Mouse (Mus musculus) hindbrain, postnatal 0 days (tissue): ENCODE results near the gene Tmem39b. TPM values are rescaled to one million over a fixed set of nuclear protein-coding genes. Genes with fewer than 3 reads are reported as not detected.

Source experiments
- ATAC-seq: fragments of 200-750 bp; cut with Nextera tagmentation; 2 replicates; pipeline ENCODE4 v1.8.0; 2017; ENCODE audit warnings: mild to moderate bottlenecking, moderate TSS enrichment, moderate library complexity
- DNase-seq: peaks from one replicate; pipeline ENCODE4 v3.0.0-alpha.2; 2015; ENCODE audit warnings: low spot score
- H3K27ac ChIP-seq: fragments of 300-500 bp; sonication (generic); 2 replicates; pipeline ENCODE4 v1.5.1; 2014; ENCODE audit warnings: mild to moderate bottlenecking
- H3K27me3 ChIP-seq: fragments of 300-500 bp; sonication (generic); 2 replicates; pipeline ENCODE4 v1.6.1; 2014; ENCODE audit warnings: low read length, mixed read lengths; ENCODE audit not compliant: insufficient read depth
- H3K36me3 ChIP-seq: fragments of 300-500 bp; sonication (generic); 2 replicates; pipeline ENCODE4 v1.6.1; 2014; ENCODE audit warnings: low read length, mixed read lengths; ENCODE audit not compliant: insufficient read depth
- H3K4me1 ChIP-seq: fragments of 300-500 bp; sonication (generic); 2 replicates; pipeline ENCODE4 v1.6.1; 2014; ENCODE audit warnings: antibody characterized with exemption, low read length, mixed read lengths; ENCODE audit not compliant: insufficient read depth
- H3K4me2 ChIP-seq: fragments of 300-500 bp; sonication (generic); 2 replicates; pipeline ENCODE4 v1.6.1; 2014; ENCODE audit warnings: low read depth, mild to moderate bottlenecking, low read length, moderate library complexity, mixed read lengths
- H3K4me3 ChIP-seq: fragments of 300-500 bp; sonication (generic); 2 replicates; pipeline ENCODE4 v1.5.1; 2014; ENCODE audit warnings: low read length
- H3K9ac ChIP-seq: fragments of 300-500 bp; sonication (generic); replicated peaks from 2 replicates; pipeline ENCODE4 v1.6.1; 2014; ENCODE audit warnings: mild to moderate bottlenecking, low read length, moderate library complexity, mixed read lengths
- H3K9me3 ChIP-seq: fragments of 300-500 bp; sonication (generic); 2 replicates; pipeline ENCODE4 v1.6.1; 2016; ENCODE audit warnings: low read length, mixed read lengths
- CTCF ChIP-seq: IDR thresholded peaks from 2 replicates; pipeline ENCODE4 v1.5.1; 2016; ENCODE audit warnings: antibody characterized with exemption, control low read depth, low read depth
- WGBS: fragments of 180-500 bp; shearing (Covaris S2); extraction: QIAGEN DNeasy Blood & Tissue Kit; methylation state at CpG from one replicate; pipeline ENCODE4 v1.1.7; 2014; 5-methylcytosine and 5-hydroxymethylcytosine counted together
- polyA plus RNA-seq: library from polyadenylated mRNA; unstranded; fragments of >200 nt; fragmentation: Nextera tagmentation; extraction: Ambion mirVana; gene quantifications from 2 replicates; pipeline ENCODE4 v1.2.1, GENCODE M21; 2015
- total RNA-seq: library from RNA; depleted of rRNA; stranded (reverse); fragments of >200 nt; gene quantifications from 2 replicates; pipeline ENCODE4 v1.2.3, GENCODE M21; 2014

The Tmem39b gene
- total and polyA plus RNA-seq, 2 experiments from 2014 or later = 12.1 to 25.2 TPM

DNA sequence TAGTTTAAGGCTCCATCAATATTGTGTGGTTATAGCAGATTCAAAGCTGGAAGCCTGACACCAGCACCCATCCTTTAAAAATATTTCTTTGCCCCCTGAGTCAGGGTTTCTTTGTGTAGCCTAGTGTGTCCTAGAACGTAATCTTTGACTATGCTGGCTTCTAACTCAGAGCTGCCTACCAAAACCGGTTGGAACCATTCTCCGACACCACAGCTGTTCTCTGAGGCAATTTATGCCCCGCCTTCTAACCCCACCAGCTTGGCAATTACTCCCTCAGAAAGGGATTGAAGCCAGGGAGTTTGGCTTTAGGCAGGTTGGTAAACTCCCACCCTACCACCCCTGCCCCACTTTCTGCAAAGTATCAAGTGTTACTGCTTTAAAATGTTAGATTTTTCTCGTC, 54.9 kb downstream of the Tmem39b start:
- Histone ChIP-seq H3K27ac (no peak overlapping the region), H3K27me3 (no peaks in the 10 kb centered on the region), H3K36me3 (peaks cover 30% of the 10 kb centered on the region), H3K9ac (no peak overlapping the region), H3K4me2 (peak overlapping the region; percentile 72; the same call in 1 of the 2 replicates), H3K4me3 (no peak overlapping the region), H3K9me3 (no peaks in the 10 kb centered on the region), H3K4me1 (peaks cover 15% of the 10 kb centered on the region)
- no peak for TF ChIP-seq CTCF
- peak; percentile 23 for DNase-seq
- WGBS = 44% methylated on average over 5 of the region's 5 CpGs
- ATAC-seq = no peak

DNA sequence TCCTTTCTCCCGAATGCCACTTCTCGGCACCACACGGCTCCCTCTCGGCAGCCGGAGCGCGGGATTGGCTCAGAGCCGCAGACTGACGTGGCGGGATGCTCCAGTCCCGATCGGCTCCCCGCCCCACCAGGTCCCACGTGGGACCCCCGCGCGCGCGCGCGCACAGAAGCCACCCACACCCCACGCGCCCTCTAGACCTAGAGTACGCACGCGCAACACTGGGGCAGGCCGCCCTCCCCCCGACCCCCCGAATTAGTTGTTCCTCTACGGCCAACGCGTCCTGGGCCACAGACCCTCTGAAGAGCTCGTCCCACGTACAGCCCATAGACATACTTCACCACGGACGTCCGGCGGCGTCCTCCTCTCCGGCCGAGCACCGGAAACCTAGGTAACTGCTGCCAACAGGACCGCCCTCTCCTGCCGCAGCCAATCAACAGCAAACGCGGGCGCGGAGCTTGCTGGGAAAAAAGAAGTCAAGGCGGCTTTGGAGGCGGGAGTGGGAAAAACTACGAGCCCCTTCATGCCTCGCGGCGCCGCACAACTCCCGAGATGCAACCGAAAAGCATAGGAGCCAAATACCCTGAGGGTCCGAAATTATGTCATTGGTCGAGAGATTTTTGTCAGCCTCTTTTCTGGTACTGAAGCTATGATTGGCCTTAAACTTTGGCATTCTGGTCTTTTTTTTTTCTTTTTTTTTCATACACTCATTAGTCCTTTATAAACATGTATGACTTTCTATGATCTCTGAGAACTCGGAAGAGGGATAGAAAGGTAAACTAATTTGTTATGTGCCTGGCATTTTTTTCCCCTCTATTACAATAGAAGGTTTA, 55.8 kb downstream of the Tmem39b start, which contains the start of gene Txlna:
TSS of gene Txlna (minus strand) at position 428 of the 830 bp plus-strand sequence.
- Histone ChIP-seq H3K4me1 (peaks cover 15% of the 10 kb centered on the region), H3K27me3 (no peaks in the 10 kb centered on the region), H3K27ac (peak within 1 kb of the TSS; percentile 91), H3K36me3 (peaks cover 31% of the 10 kb centered on the region), H3K9ac (peak within 1 kb of the TSS; percentile 76), H3K4me2 (peak within 1 kb of the TSS; percentile 72), H3K4me3 (peak within 1 kb of the TSS; percentile 64), H3K9me3 (no peaks in the 10 kb centered on the region)
- under 1% methylated on average over 60 of the region's 60 CpGs for WGBS
- DNase-seq = peak; percentile 99
- TF ChIP-seq CTCF = no peak
- peak; percentile 95 for ATAC-seq

DNA sequence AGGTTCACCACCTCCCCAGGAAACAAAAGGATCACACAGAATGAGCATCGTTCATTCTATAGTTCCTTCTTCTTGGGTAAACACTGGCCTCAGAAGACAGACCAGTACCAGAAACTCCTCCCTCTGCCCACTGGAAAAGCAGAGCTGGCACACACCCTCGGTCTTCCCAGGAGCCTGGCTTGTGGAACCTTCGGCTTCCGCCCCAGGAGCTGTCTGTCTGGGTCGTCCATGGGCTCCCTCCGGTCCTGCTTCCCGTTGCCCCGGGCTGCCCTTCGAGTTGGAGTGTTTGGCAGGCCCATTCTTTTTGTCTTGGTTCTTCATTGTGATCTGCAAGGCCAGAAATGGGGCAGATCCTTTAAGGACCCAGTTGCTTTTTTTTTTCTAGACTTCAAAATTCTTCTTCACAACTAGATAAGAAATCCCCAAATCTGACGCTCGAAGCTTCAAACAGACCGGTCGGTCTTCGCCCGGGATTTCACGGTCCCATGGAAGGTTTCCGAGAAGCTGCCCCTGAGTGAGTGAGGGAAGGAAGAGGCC, 56.5 kb downstream of the Tmem39b start:
- 3% methylated on average over 17 of the region's 17 CpGs for WGBS
- TF ChIP-seq CTCF = no peak
- Histone ChIP-seq H3K4me1 (peaks cover 15% of the 10 kb centered on the region), H3K4me3 (peak overlapping the region; percentile 64), H3K9me3 (no peaks in the 10 kb centered on the region), H3K4me2 (peak overlapping the region; percentile 72), H3K27me3 (no peaks in the 10 kb centered on the region), H3K27ac (peak overlapping the region; percentile 91), H3K9ac (peak overlapping the region; percentile 76), H3K36me3 (peaks cover 32% of the 10 kb centered on the region)
- DNase-seq (peak; percentile 41), ATAC-seq (no peak; the same call in 1 of the 2 replicates)

DNA sequence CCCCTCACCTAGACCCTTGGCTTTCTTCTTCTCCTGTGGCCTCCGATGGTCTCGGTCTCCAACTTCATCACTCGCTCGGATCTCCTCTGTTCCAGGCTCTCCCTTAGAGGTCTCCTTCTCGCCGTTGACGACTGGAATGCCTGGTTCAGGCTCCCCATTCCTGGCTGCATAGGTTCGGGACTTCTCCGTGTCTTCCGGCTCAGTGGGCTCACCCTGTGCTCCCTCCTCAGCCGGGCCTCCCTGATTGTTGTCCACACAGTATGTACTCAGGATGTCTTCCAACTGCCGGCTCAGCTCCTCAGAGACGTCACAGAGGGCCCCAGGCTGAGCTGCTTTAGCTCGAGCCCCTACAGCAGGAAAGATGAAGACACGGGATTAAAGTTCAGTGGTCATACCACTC, 57.4 kb downstream of the Tmem39b start:
- WGBS = 72% methylated on average over 15 of the region's 15 CpGs
- Histone ChIP-seq H3K9me3 (no peaks in the 10 kb centered on the region), H3K4me2 (peak overlapping the region; percentile 72), H3K27me3 (no peaks in the 10 kb centered on the region), H3K4me3 (peak overlapping the region; percentile 64; the same call in 1 of the 2 replicates), H3K27ac (no peak overlapping the region), H3K4me1 (peaks cover 15% of the 10 kb centered on the region), H3K9ac (0 out of 2 replicates have a peak overlapping the region, but pooled peaks have one; percentile 76), H3K36me3 (peaks cover 35% of the 10 kb centered on the region)
- no peak for DNase-seq
- no peak for ATAC-seq
- no peak for TF ChIP-seq CTCF

DNA sequence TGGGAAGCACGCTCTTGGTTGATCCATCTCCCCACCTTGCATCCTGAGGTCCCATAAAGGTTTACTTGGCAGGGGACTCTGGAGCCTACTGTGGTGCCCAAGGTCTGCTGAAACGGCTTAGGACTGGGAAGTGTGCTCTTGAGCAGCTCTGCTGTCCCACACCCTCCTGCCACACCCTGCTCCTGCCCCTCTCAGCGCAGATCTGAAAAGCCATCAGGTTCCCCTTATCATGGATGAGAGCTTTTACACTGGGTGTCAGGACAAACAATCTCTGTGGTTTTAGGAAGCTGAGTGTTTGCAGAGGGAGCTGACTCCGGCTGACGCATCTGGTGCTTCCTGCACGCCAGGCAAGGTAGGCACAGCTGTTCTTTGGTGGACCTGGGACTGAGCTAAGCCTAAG, 62.8 kb downstream of the Tmem39b start:
- H3K27ac ChIP-seq = no peak overlapping the region
- 94% methylated on average over 6 of the region's 6 CpGs for WGBS
- no peaks in the 10 kb centered on the region for H3K27me3 ChIP-seq
- DNase-seq = no peak
- no peak for TF ChIP-seq CTCF
- H3K4me3 ChIP-seq = no peak overlapping the region
- no peaks in the 10 kb centered on the region for H3K9me3 ChIP-seq
- no peak overlapping the region for H3K4me2 ChIP-seq
- H3K4me1 ChIP-seq = 0 out of 2 replicates have a peak, but pooled peaks cover 5% of the 10 kb centered on the region
- H3K36me3 ChIP-seq = peaks cover 82% of the 10 kb centered on the region
- no peak overlapping the region for H3K9ac ChIP-seq
- no peak for ATAC-seq

DNA sequence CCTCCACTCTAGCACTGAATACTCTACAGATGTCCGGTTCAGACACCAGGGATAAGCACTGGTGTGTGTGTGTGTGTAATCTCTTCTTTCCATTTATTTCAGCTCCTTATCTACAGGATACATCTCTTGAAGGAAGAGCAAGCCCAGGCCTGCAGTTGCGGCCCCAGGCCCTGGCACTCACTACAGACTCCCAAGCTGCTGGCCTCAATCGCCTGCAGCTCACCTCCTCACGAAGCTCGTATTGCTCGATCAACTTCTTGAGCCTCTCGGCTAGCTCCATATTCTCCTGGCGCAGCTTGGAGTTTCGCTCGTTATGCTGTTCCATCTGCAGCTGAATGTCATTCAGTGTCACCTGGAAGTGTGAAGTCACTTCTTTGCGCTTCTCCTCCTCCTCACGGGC, 64.8 kb downstream of the Tmem39b start:
- no peak for TF ChIP-seq CTCF
- H3K27ac ChIP-seq = no peak overlapping the region
- H3K9me3 ChIP-seq = no peaks in the 10 kb centered on the region
- no peak for ATAC-seq
- H3K36me3 ChIP-seq = peaks cover 94% of the 10 kb centered on the region
- H3K27me3 ChIP-seq = no peaks in the 10 kb centered on the region
- no peak overlapping the region for H3K4me2 ChIP-seq
- no peak overlapping the region for H3K9ac ChIP-seq
- WGBS = 90% methylated on average over 12 of the region's 12 CpGs
- no peaks in the 10 kb centered on the region for H3K4me1 ChIP-seq
- DNase-seq = no peak
- no peak overlapping the region for H3K4me3 ChIP-seq
